Mouse (Mus musculus) limb, embryonic 14.5 days (tissue): ENCODE data around the gene Akap7. TPM values are rescaled to one million over a fixed set of nuclear protein-coding genes. Genes with fewer than 3 reads are reported as not detected.

Source experiments
- ATAC-seq: fragments of 200-750 bp; cut with Nextera tagmentation; 2 replicates; pipeline ENCODE4 v1.8.0; 2017; ENCODE audit warnings: low read depth, moderate number of reproducible peaks, moderate TSS enrichment; ENCODE audit not compliant: low FRiP score
- DNase-seq: peaks from one replicate; pipeline ENCODE4 v3.0.0-alpha.2; 2015; ENCODE audit warnings: low spot score
- H3K27ac ChIP-seq: fragments of 300-500 bp; sonication (generic); replicated peaks from 2 replicates; pipeline ENCODE4 v1.5.1; 2014; ENCODE audit warnings: low read depth, mild to moderate bottlenecking, low read length, moderate library complexity, mixed read lengths
- H3K27me3 ChIP-seq: fragments of 300-500 bp; sonication (generic); 2 replicates; pipeline ENCODE4 v1.6.1; 2014; ENCODE audit warnings: low read length, mixed read lengths; ENCODE audit not compliant: control insufficient read depth, insufficient read depth
- H3K36me3 ChIP-seq: fragments of 300-500 bp; sonication (generic); 2 replicates; pipeline ENCODE4 v1.6.1; 2014; ENCODE audit warnings: mild to moderate bottlenecking, low read length, moderate library complexity, mixed read lengths; ENCODE audit not compliant: control insufficient read depth, insufficient read depth
- H3K4me1 ChIP-seq: fragments of 300-500 bp; sonication (generic); 2 replicates; pipeline ENCODE4 v1.6.1; 2014; ENCODE audit warnings: antibody characterized with exemption, low read length, mixed read lengths; ENCODE audit not compliant: control insufficient read depth, insufficient read depth
- H3K4me2 ChIP-seq: fragments of 300-500 bp; sonication (generic); replicated peaks from 2 replicates; pipeline ENCODE4 v1.6.1; 2014; ENCODE audit warnings: low read depth, mild to moderate bottlenecking, low read length, moderate library complexity; ENCODE audit not compliant: severe bottlenecking
- H3K4me3 ChIP-seq: fragments of 300-500 bp; sonication (generic); replicated peaks from 2 replicates; pipeline ENCODE4 v1.5.1; 2014; ENCODE audit warnings: low read length
- H3K9ac ChIP-seq: fragments of 300-500 bp; sonication (generic); 2 replicates; pipeline ENCODE4 v1.6.1; 2014; ENCODE audit warnings: mild to moderate bottlenecking, low read depth, low read length, moderate library complexity; ENCODE audit not compliant: severe bottlenecking
- H3K9me3 ChIP-seq: fragments of 300-500 bp; sonication (generic); 2 replicates; pipeline ENCODE4 v1.6.1; 2016; ENCODE audit warnings: low read length; ENCODE audit not compliant: control insufficient read depth
- POLR2A ChIP-seq: fragments of 200-500 bp; IDR thresholded peaks from 2 replicates; pipeline ENCODE4 v1.8.0; 2012; ENCODE audit warnings: inconsistent platforms, mild to moderate bottlenecking, moderate library complexity, borderline replicate concordance; ENCODE audit not compliant: insufficient read depth, insufficient read length; ENCODE audit errors: extremely low read depth
- WGBS: fragments of 180-500 bp; shearing (Covaris S2); extraction: QIAGEN DNeasy Blood & Tissue Kit; methylation state at CpG from one replicate; pipeline ENCODE4 v1.1.7; 2014; 5-methylcytosine and 5-hydroxymethylcytosine counted together
- polyA plus RNA-seq, 2 experiments: library from polyadenylated mRNA; depleted of rRNA in 1 of 2; stranded (reverse) in 1 of 2; unstranded in 1 of 2; fragments of >200 nt; fragmentation: Nextera tagmentation in 1 of 2; extraction: Ambion mirVana in 1 of 2; gene quantifications; 2 replicates each; pipeline versions ENCODE4 v1.2.1 to v1.2.3; 2012 to 2014

Gene Akap7
- polyA plus RNA-seq, 2 experiments = 17.6 to 20.9 TPM

DNA sequence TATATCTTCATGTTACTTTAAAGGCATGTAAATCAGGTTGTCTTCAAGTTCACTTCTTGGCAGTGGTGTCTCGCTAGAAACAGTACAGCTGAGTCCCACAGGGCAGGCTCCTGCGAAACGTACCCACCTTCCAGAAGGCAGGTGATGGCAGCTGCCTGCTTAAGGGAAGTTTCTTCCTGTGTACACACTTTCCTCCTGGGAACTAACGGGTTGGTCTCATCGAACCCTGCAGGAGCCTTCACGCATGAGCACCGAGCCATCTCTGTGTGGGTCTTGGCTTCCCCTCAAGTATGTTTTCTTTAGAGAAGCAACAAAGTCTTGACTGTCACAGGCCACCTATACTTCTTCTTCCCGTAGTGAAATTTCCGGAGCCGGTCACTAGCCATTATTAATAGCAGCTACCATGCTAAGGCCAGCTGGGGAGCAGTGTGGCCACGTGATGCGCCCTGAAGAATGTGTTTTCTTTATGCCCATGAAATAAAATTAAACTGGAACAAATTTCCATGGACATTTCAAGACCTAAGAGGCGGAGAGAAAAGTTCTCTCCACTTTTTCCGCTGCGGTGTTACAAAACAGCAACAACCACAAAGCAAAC is 87.7 kb downstream of the Akap7 start:
- Histone ChIP-seq H3K9me3 (no peaks in the 10 kb centered on the region), H3K4me2 (no peak overlapping the region)
- no peak for ATAC-seq

GRCm38 (mm10) chr10:25219220-25219628 is 88.4 kb downstream of the Akap7 start:
- WGBS = 26% methylated on average over 7 of the region's 7 CpGs
- H3K27ac ChIP-seq = no peak overlapping the region
- ATAC-seq (peak; percentile 57; the same call in 1 of the 2 replicates), DNase-seq (peak; percentile 78)
- no peaks in the 10 kb centered on the region for H3K9me3 ChIP-seq
- H3K4me2 ChIP-seq = no peak overlapping the region
- H3K27me3 ChIP-seq = no peaks in the 10 kb centered on the region
- no peak for TF ChIP-seq POLR2A
- no peaks in the 10 kb centered on the region for H3K36me3 ChIP-seq
- no peaks in the 10 kb centered on the region for H3K4me1 ChIP-seq
- H3K9ac ChIP-seq = no peak overlapping the region
- H3K4me3 ChIP-seq = no peak overlapping the region

More for the DNA sequence above, 87.7 kb downstream of the Akap7 start:
- Histone ChIP-seq H3K4me3 (no peak overlapping the region), H3K27ac (no peak overlapping the region), H3K9ac (no peak overlapping the region), H3K27me3 (no peaks in the 10 kb centered on the region), H3K4me1 (no peaks in the 10 kb centered on the region), H3K36me3 (no peaks in the 10 kb centered on the region)
- WGBS = 84% methylated on average over 15 of the region's 15 CpGs
- no peak for TF ChIP-seq POLR2A
- DNase-seq = no peak

DNA sequence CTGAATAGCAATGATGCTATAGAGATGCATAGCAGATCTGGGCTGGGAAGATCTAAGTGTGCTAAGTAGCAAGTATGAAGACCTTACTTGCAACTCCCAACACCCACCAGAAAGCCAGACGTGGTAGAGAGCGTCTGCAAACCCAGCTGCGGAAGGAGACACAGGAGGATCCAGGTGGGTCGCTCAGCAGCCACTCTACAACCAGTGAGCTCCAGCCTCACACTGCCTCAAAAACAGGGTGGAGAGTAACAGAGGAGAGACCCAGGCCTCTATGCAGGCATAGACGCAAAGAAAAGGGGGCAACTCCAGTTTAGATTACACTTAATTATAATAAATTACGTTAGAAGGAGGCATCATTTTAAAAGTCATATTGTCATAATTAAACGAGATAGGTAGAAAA is 88.9 kb downstream of the Akap7 start:
- no peaks in the 10 kb centered on the region for H3K27me3 ChIP-seq
- H3K36me3 ChIP-seq = no peaks in the 10 kb centered on the region
- WGBS = 69% methylated on average over 7 of the region's 7 CpGs
- DNase-seq (no peak), ATAC-seq (no peak)
- no peak overlapping the region for H3K9ac ChIP-seq
- H3K9me3 ChIP-seq = no peaks in the 10 kb centered on the region
- no peak overlapping the region for H3K27ac ChIP-seq
- H3K4me3 ChIP-seq = no peak overlapping the region
- H3K4me1 ChIP-seq = no peaks in the 10 kb centered on the region
- TF ChIP-seq POLR2A = no peak
- H3K4me2 ChIP-seq = no peak overlapping the region

DNA sequence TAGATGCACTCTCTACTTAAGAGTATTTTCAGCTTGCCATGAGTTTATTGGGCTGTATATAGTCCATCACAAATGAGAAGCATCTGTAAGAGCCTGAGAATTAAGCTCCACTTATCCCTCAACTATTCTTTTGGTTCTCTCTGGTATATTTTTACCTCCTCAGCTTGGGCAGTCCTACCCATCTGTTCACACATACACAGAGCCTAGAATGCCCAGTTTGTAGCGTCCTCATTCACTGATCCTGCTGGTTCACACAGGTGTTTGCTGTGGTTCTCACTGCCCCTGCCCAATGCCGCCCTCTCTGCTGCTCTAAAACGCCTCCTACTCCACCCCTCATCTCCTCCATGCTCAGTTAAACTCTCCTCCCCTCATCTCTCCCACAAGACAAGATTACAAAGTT is 91.7 kb downstream of the Akap7 start:
- TF ChIP-seq POLR2A = no peak
- no peak overlapping the region for H3K27ac ChIP-seq
- H3K4me3 ChIP-seq = no peak overlapping the region
- H3K36me3 ChIP-seq = no peaks in the 10 kb centered on the region
- no peak for DNase-seq
- no peak for ATAC-seq
- H3K27me3 ChIP-seq = no peaks in the 10 kb centered on the region
- H3K4me1 ChIP-seq = no peaks in the 10 kb centered on the region
- 89% methylated on average over 3 of the region's 3 CpGs for WGBS
- no peak overlapping the region for H3K9ac ChIP-seq
- no peak overlapping the region for H3K4me2 ChIP-seq
- no peaks in the 10 kb centered on the region for H3K9me3 ChIP-seq

DNA sequence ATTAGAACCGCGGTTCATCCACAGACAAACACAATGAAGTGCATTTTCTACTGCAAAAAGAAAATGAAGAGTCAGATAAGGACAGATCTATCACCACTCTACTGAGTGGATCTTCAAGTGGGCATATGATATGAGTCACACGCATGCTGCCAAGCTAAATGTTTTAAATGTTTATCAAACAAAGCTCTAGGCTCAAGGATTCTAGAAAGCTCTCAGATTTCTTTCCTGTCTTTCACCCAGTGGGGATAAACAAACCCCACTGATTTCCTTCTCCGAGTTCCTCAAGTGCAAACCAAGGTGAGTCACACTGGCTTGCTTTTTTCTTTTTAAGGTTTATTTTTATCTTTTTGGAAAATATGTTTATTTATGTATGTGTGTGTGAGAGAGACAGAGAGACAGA is 94.0 kb downstream of the Akap7 start:
- no peak for DNase-seq
- Histone ChIP-seq H3K9me3 (no peaks in the 10 kb centered on the region), H3K4me3 (no peak overlapping the region), H3K9ac (no peak overlapping the region), H3K4me2 (no peak overlapping the region), H3K4me1 (no peaks in the 10 kb centered on the region), H3K27me3 (no peaks in the 10 kb centered on the region), H3K36me3 (no peaks in the 10 kb centered on the region), H3K27ac (no peak overlapping the region)
- WGBS = 89% methylated on average over 4 of the region's 4 CpGs
- TF ChIP-seq POLR2A = no peak
- ATAC-seq = no peak
